Mouse (Mus musculus): ENCODE measurements around the gene Abracl.

- TF ChIP-seq CTCF (IDR thresholded peaks at IDR 0.05; ENCODE audit: low read depth), result no peak
- no peak for TF ChIP-seq EP300 (optimal IDR thresholded peaks at IDR 0.05)
Observed at GRCm38 (mm10) chr10:17989136-17989535, 34.0 kb downstream of the Abracl start.

All from stomach, postnatal 0 days (tissue).